Mouse (Mus musculus) G1E (cell line): ENCODE measurements around the gene Kcnn3. TPM values are rescaled to one million over a fixed set of nuclear protein-coding genes. Genes with fewer than 3 reads are reported as not detected.

ENCODE experiments used
- ATAC-seq: 2 replicates; pipeline ENCODE4 v1.8.0; 2016; ENCODE audit warnings: mild to moderate bottlenecking; ENCODE audit not compliant: insufficient number of reproducible peaks, poor library complexity, low FRiP score, severe bottlenecking; ENCODE audit errors: extremely low read depth
- DNase-seq: peaks from one replicate; pipeline ENCODE4 v3.0.0; 2012; ENCODE audit warnings: low spot score
- H3K27me3 ChIP-seq: 2 replicates; pipeline ENCODE4 v1.6.1; 2012; ENCODE audit warnings: mild to moderate bottlenecking, low read length, inconsistent platforms; ENCODE audit not compliant: insufficient read depth
- H3K36me3 ChIP-seq: replicated peaks from 2 replicates; pipeline ENCODE3; 2012; ENCODE audit warnings: mild to moderate bottlenecking, inconsistent platforms
- H3K4me1 ChIP-seq: 2 replicates; pipeline ENCODE4 v1.6.1; 2012; ENCODE audit warnings: low read depth, low read length, inconsistent platforms, mixed read lengths; ENCODE audit not compliant: insufficient read depth
- H3K4me3 ChIP-seq: 2 replicates; pipeline ENCODE4 v1.5.1; 2012; ENCODE audit warnings: low read depth, mild to moderate bottlenecking, inconsistent platforms, low read length, moderate library complexity, mixed read lengths
- H3K9me3 ChIP-seq: replicated peaks from 2 replicates; pipeline ENCODE4 v1.6.1; 2012; ENCODE audit warnings: inconsistent platforms
- CTCF ChIP-seq: IDR thresholded peaks from 2 replicates; pipeline ENCODE4 v1.5.1; 2012; ENCODE audit warnings: low read depth, low read length, inconsistent platforms, mixed read lengths
- GATA1 ChIP-seq: IDR thresholded peaks from 2 replicates; pipeline ENCODE4 v1.6.1; 2012; ENCODE audit warnings: borderline replicate concordance, low read length, inconsistent platforms, mixed read lengths
- GATA2 ChIP-seq: IDR thresholded peaks from 2 replicates; pipeline ENCODE4 v1.6.1; 2012; ENCODE audit warnings: low read depth, low read length, inconsistent platforms, borderline replicate concordance
- POLR2AphosphoS5 ChIP-seq: IDR thresholded peaks from 2 replicates; pipeline ENCODE4 v1.6.1; 2012; ENCODE audit warnings: low read depth, low read length, inconsistent platforms; ENCODE audit not compliant: insufficient replicate concordance
- TAL1 ChIP-seq: conservative IDR thresholded peaks from 2 replicates; pipeline ENCODE4 v1.6.1; 2012; ENCODE audit warnings: low read depth, low read length, inconsistent platforms, mixed read lengths
- polyA plus RNA-seq: library from polyadenylated mRNA; stranded (reverse); fragments of >175 nt; gene quantifications from 2 replicates; pipeline ENCODE4 v1.2.3, GENCODE M21; 2012
- total RNA-seq, 2 experiments: library from RNA; stranded (forward) in 1 of 2; stranded (reverse) in 1 of 2; fragments of 200-1000 nt in 1 of 2; fragments of >200 nt in 1 of 2; fragmentation: Nextera tagmentation in 1 of 2; gene quantifications; 2 replicates each; pipeline ENCODE4 v1.2.3; 2014 to 2017

The Kcnn3 gene
- total and polyA plus RNA-seq, 3 experiments, result 0.16 TPM; not detected in 2

DNA sequence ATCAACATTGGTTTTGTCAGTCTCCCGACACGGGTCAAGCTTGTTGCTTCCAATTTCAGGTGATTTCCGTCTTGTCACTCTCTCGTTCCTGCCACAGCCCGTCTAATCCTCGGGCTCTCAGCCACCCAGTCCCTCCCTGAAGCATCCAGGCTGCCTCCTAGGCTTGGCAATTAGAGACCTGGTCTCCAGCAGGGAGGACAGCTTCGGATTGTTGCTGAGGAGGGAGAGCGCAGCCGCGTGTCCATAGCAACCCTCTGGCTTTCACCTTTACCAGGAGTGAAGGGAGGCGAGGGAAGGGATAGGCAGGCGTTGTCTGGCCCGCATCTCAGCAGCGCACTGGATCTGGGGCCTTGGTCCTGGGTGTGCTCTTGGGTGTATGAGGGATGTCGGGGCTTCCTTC, 8.6 kb upstream of the Kcnn3 start:
- no peak for ATAC-seq
- H3K4me1 ChIP-seq, result no peaks in the 10 kb centered on the region
- DNase-seq, result no peak
- H3K4me3 ChIP-seq, result no peak overlapping the region
- peaks cover 12% of the 10 kb centered on the region for H3K27me3 ChIP-seq
- no peaks in the 10 kb centered on the region for H3K36me3 ChIP-seq
- TF ChIP-seq POLR2AphosphoS5, result no peak
- TF ChIP-seq GATA2, result no peak
- TF ChIP-seq TAL1, result no peak
- TF ChIP-seq GATA1, result no peak
- TF ChIP-seq CTCF, result no peak
- peaks cover 2% of the 10 kb centered on the region; the same call in 1 of the 2 replicates for H3K9me3 ChIP-seq

DNA sequence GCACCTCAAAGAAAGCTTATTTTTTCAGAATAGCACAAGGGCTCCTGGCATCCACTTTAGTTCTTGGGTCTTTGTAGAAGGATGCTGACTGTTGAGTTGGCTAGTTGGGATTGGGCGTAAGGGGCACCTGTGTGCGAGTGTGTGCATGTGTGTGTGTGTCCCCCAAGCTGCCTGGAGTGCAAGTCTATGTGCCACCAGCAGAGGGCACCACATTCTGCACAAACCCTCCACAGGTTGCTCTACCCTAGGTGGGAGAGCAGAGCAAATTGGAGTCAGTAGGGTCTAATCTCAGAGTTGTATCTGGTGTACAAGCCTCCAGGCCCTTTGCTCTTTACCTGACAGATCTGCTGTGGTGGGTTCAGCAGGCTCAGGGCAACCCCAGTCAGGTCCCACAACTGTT, 7.7 kb upstream of the Kcnn3 start:
- no peaks in the 10 kb centered on the region for H3K36me3 ChIP-seq
- H3K4me1 ChIP-seq, result no peaks in the 10 kb centered on the region
- peaks cover 5% of the 10 kb centered on the region; the same call in 1 of the 2 replicates for H3K9me3 ChIP-seq
- no peak overlapping the region for H3K4me3 ChIP-seq
- DNase-seq, result no peak
- peaks cover 12% of the 10 kb centered on the region for H3K27me3 ChIP-seq
- TF ChIP-seq CTCF (peak; percentile 77), POLR2AphosphoS5 (no peak)
- ATAC-seq, result no peak

DNA sequence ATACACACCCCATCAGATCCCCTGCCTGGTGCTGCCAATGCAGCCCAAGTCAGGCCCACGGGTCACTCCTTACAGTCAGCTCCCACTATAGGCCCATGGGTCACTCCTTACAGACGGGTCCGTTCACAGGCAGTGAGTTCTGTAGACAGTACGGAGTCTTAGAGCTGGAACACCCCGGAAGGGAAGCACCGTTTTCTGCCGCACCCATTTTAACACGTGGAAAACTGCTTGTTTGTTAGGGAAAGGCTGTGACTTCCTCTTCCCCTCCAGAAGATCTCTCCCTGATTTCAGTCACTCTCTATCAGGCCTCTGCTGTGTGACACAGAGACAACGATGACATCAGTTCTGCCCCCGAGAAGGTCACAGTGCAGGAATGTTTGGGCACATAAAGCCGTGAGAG, 4.5 kb upstream of the Kcnn3 start:
- TF ChIP-seq GATA1, result no peak
- no peak for TF ChIP-seq GATA2
- TF ChIP-seq TAL1, result no peak
- Histone ChIP-seq H3K27me3 (peaks cover 12% of the 10 kb centered on the region), H3K36me3 (no peaks in the 10 kb centered on the region), H3K9me3 (peaks cover 5% of the 10 kb centered on the region; the same call in 1 of the 2 replicates), H3K4me1 (peaks cover 5% of the 10 kb centered on the region), H3K4me3 (no peak overlapping the region)
- DNase-seq (no peak), ATAC-seq (no peak)

DNA sequence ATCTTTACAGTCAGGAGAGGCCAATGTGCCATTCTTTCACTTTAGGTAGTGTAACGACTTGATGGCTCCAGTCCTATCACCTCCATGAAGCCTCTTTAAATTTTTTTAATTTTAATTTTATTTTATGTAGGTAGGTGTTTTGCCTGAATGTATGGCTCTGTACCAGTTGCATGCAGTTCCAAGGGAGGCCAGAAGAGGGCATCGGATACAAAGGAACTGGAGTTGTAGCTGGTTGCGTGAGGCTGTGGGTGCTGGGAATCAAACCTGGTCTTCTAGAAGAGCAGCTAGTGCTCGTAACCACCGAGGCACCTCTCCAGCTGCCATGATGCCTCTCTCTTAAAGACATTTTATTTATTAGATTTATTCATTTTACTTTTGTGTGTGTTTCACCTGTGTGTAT, 3.6 kb upstream of the Kcnn3 start:
- ATAC-seq (no peak), DNase-seq (no peak)
- Histone ChIP-seq H3K36me3 (no peaks in the 10 kb centered on the region), H3K27me3 (peaks cover 9% of the 10 kb centered on the region; the same call in 1 of the 2 replicates), H3K4me3 (no peak overlapping the region), H3K4me1 (peaks cover 5% of the 10 kb centered on the region), H3K9me3 (peaks cover 5% of the 10 kb centered on the region; the same call in 1 of the 2 replicates)
- TF ChIP-seq CTCF (no peak), TAL1 (no peak), GATA1 (no peak), GATA2 (no peak), POLR2AphosphoS5 (no peak)

DNA sequence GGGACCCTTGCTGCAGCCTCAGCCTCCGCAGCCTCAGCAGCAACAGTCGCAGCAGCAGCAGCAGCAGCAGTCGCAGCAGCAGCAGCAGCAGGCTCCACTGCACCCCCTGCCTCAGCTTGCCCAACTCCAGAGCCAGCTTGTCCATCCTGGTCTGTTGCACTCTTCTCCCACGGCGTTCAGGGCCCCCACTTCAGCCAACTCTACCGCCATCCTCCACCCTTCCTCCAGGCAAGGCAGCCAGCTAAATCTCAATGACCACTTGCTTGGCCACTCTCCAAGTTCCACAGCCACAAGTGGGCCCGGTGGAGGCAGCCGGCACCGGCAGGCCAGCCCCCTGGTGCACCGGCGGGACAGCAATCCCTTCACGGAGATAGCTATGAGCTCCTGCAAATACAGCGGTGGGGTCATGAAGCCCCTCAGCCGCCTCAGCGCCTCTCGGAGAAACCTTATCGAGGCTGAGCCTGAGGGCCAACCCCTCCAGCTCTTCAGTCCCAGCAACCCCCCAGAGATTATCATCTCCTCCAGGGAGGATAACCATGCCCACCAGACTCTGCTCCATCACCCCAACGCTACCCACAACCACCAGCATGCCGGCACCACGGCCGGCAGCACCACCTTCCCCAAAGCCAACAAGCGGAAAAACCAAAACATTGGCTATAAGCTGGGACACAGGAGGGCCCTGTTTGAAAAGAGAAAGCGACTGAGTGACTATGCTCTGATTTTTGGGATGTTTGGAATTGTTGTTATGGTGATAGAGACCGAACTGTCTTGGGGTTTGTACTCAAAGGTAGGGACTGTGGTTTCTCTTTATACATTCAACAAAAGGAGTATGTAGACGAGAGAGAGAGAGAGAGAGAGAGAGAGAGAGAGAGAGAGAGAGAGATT, 896 bp downstream of the Kcnn3 start:
- Histone ChIP-seq H3K27me3 (peaks cover 16% of the 10 kb centered on the region), H3K36me3 (no peaks in the 10 kb centered on the region), H3K4me1 (peaks cover 5% of the 10 kb centered on the region), H3K4me3 (no peak overlapping the region), H3K9me3 (peaks cover 5% of the 10 kb centered on the region; the same call in 1 of the 2 replicates)
- DNase-seq, result no peak
- no peak for TF ChIP-seq GATA2
- no peak for TF ChIP-seq CTCF
- TF ChIP-seq POLR2AphosphoS5, result no peak
- TF ChIP-seq TAL1, result no peak
- TF ChIP-seq GATA1, result no peak
- ATAC-seq, result no peak

DNA sequence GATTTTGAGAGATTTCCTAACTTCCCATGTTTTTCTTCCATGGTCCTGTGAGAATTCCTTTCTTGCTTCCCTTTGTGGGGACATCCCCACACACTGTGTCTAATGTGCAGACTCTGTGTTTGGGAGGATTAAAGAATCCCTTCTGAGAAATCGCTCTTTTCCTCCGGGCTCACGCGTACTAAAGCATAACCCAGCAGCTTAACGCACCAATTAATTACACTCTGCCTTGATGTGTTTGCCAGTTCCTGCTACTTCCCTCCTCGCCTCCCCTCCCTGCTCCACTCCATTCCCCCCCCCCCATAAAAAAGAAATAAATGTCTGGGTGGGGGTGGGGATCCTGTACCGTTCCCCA, 1.5 kb downstream of the Kcnn3 start:
- TF ChIP-seq TAL1, result no peak
- TF ChIP-seq CTCF, result no peak
- TF ChIP-seq GATA1, result no peak
- TF ChIP-seq GATA2, result no peak
- no peak for TF ChIP-seq POLR2AphosphoS5
- peaks cover 2% of the 10 kb centered on the region; the same call in 1 of the 2 replicates for H3K9me3 ChIP-seq
- ATAC-seq (no peak), DNase-seq (no peak)
- no peaks in the 10 kb centered on the region for H3K36me3 ChIP-seq
- no peak overlapping the region for H3K4me3 ChIP-seq
- H3K4me1 ChIP-seq, result peaks cover 5% of the 10 kb centered on the region
- H3K27me3 ChIP-seq, result peaks cover 16% of the 10 kb centered on the region
